Mouse (Mus musculus) urinary bladder, adult 2 months (tissue): ENCODE measurements at regions not wholly inside any gene's neighbourhood (a gene's known extent, or its start where the extent isn't known, plus 50 kb on each side); places are given as distances from the start of the nearest gene placed in this dataset.
"Not testable (repeated sequence)": the region's sequence is repeated elsewhere in the genome, so short reads cannot be mapped to it uniquely, and the experiment has no call there.

Experiments
- DNase-seq: peaks from one replicate; pipeline ENCODE4 v3.0.0; 2022; ENCODE audit warnings: low spot score

DNA sequence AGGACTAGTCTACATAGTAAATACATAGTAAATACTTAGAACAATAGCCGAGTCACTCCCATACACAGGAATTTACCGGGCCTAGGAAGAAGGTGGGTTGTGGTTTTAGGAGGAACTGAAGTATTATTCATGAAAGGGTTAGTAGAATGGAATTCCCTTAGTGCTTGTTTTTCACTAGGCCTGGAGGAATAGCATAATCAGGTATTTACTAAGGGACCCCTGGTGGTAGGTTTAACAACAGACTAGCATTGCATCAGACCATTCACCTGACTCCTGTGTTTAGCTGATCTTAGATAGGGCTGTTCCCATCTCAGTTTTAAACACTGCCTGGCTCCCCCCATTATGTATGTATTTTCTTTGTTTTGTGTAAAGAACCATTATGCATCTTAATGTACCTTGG, 339.0 kb downstream of the Dync2h1 start:
- DNase-seq: not testable (repeated sequence)

DNA sequence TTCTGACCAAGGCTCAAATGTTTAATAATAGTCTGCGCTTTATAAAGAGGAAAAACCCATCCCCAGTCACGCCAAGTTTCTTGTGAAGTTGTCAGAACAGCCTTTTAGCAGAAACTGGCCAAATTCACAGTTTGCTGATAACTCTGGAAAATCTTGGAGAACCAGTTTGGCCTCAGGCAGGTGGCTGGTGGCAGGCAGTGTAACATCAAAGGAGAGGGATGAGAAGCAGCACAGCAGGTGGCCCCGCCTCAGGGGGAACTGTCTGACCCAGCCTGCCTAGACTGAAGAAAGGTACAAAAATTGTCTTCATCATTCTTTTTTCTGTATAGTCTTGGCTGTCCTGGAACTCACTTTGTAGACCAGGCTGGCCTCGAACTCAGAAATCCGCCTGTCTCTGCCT, 349.3 kb downstream of the Dync2h1 start:
- not testable (repeated sequence) for DNase-seq

DNA sequence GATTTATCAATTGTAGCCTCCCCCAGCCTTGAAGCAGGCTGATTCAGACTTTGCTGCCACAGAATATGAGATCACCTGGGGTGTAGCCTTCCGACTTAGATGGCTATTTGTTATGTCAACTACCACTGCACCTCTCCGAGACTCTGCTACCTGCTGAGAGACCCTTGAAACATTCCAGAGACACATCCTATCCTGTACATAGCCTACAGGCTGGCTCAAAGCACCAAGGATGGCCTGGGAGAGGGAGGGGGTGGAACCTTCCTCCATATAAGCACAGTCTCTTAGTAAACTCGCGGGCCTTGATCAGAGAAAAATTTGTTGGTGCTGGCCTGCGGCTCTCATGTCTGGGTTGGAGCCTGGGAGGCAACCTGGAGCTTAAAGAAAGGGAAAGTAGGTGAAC, 349.8 kb downstream of the Dync2h1 start:
- no peak for DNase-seq

DNA sequence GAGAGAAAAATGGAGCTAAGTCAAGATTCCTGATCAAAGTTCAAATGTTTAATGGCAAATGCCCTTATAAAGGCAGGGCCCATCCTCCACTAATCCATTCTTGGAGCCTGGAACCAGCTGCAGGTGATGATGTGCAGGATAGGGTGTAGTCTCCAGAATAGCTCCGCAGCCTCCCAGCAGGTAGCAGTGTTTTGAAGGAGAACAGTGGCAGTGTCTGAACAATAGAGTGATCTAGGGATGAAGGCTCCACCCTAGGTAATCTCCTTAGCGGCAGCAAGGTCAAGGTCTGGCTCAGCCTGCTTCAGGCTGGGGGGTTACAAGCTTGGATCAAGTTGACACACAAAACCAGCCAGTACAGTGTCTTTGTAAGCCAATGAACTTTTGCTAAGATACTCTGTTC, 351.4 kb downstream of the Dync2h1 start:
- DNase-seq: no peak

DNA sequence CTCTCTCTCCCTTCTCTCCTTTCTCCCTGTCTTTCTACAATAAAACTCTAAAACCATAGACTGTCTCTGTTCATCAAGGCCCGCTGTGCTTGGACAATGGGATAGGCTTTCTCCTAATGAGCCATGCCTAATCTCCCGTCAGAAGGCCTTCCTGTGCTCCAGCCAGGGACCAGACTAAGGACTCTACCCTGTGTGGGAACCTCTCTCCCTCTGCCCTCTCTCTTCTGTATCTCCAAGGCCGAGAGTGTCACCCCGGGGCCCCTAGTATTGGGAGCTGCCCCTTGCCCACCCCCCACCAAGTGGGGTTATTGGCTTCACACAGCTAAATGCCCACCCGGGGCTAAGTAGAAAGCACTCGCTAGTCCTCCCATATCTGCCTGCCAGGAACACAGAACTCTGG, 352.6 kb downstream of the Dync2h1 start:
- not testable (repeated sequence) for DNase-seq

DNA sequence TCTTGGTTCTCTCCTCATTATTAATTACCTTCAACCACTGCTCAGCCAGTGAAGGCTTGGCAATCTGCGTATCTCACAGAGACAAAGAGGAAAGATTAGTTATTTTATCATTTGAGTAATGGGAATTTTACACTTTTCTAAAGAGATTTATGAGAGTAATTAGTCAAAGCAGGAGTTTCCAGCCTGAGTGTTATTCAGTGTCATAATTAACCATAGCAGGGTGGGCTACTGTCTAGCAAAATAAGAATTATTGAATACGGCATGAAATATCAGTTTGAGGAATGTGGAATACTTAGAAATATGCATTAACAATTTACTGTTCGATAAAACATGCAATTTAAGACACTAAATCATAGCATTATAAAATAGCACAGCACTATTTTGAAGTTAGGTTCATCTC, 357.7 kb downstream of the Dync2h1 start:
- DNase-seq: no peak

DNA sequence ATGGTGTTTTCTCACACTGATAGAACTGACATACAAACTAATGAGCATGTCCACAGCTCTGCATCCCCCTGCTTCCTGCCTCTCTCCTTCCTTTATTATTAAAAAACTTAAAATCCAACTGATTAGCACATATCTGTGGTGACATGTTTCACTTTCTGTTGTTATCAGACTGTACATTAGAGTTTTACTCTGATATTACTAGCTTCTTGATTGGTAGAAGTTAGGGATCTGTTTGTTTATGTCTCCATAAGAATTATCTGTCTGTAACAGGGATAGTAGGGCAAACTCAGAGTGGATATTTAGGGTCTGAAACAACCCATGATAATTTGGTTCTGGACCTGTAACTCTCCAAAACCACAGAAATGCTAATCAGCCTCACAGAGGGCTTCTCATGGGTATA, 358.6 kb downstream of the Dync2h1 start:
- DNase-seq: no peak

DNA sequence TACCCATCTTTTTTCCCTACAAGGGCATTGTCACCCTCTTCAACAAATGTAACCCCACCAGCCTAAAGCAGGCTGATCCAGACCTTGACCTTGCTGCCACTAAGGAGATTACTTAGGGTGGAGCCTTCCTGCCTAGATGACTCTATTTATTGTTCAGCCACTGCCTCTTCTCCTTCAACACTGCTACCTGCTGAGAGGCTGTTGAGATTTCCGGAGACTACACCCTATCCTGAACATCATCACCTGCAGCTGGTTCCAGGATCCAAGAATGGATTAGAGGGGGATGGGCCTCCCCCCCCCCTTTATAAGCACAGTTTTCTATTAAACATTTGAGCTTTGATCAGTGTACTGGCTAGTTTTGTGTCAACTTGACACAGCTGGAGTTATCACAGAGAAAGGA, 360.3 kb downstream of the Dync2h1 start:
- DNase-seq: not testable (repeated sequence)

DNA sequence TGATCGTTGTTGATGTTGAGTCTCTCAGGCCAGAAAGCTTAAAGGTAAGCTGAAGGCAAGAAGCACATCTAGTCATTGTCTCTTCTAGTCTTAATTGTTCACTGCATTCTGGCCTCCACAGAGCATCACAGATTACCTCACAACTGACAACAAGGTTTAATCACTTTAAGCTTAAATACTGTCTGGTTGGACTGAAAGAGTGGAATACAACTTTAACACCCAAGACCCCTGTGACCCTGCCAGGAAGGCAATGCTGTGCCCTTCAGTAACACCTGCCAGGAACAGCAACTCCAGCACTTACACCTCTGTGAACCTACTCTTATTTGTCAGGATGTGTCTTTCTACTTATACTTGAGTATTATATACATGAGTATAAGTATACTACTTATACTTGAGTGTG, 360.7 kb downstream of the Dync2h1 start:
- no peak for DNase-seq

DNA sequence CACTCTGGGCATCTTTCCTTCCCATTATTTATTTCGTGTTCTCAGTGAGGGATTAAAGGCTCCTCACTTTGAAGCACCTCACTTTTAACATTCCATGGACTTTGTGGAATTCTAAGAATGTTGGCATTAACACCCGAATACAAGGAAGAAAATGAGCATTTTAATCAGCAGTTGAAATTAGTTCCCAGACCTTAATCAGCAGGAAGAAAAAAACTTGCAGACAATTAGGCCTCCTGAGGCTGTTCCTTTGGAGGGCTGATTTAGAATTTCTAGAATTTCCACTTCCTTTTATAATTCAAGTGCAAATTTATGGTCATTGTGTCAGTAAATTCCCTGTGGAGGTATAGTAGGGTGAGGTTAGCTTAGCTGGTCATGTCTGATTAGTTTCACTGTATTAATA, 407.6 kb downstream of the Dync2h1 start:
- DNase-seq: no peak

DNA sequence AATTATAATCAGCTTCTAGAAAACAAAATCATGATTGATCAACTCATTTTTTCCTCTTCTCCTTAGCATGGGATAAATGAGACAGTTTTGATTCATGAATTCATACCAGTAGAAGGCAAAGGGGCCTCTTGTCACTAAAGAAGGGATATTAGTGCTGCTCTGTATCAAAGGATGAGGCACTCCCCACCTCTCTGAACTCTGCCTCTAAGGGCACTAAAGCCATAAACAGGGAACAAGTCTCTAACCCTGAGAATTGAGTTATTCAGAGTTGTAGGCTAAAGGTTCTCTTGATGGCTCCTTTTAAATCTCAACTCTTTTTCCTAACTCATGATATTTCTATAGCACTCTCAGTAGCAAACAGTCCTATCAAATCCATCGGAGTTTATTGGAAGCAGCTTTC, 442.8 kb downstream of the Dync2h1 start:
- no peak for DNase-seq

DNA sequence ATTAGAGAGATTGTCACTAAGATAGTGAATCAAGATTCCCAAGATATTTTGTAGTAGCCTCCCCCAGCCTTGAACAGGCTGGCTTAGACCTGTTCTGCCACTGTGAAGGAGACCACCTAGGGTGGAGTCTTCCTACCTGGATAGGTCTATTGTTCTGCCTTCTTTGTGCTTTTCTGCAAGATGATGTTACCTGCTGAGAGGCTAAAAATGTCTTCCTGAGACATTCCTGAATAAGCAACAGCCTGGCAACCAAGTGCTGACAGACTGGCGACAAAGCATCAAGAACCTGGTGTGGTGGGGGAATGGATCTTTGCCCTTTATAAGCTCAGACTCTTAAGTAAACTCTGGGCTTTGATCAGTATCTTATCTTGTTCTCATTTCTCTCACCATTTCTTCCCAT, 447.8 kb downstream of the Dync2h1 start:
- no peak for DNase-seq

DNA sequence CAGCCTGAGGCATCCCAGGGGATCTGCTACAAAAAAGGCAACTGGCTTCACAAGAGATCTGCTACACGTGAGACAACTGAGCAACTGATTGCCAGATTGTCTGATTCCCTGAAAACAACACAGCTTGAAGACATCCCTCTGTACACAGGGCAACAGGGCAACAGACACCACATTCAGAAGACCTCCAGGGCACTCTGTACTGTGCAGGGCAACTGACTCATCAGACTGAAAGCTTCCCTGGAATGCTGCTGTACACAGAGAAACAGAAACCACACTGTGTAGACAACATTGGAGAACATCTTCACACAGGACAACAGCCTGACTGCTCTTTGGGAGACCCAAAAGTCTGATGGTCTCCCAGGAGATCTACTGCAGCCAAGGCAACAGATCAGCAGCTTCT, 456.8 kb upstream of the Ddi1 start:
- no peak for DNase-seq

DNA sequence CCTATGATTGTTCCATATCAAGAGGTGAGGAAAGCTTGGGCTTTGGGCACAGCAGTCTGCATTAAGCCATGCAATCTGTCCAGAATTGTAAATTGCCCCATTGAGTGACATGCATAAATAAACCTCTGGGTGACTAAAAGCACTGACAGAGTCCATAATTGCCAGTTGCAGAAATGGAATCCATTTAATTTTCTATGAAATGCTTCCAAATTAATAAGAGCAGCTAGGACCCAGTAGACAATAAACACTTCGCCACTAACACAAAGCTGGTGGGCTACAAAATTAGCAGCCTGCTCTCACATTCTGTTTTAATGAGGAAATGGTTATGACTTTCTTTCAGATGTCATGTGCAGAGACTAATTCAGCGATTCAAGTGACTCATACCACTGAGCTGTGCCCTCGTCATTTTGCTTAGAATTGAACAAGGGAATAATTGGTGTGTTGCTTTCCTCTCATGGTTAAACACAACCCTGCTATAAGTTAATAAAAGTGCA, 407.6 kb upstream of the Ddi1 start:
- DNase-seq: no peak

DNA sequence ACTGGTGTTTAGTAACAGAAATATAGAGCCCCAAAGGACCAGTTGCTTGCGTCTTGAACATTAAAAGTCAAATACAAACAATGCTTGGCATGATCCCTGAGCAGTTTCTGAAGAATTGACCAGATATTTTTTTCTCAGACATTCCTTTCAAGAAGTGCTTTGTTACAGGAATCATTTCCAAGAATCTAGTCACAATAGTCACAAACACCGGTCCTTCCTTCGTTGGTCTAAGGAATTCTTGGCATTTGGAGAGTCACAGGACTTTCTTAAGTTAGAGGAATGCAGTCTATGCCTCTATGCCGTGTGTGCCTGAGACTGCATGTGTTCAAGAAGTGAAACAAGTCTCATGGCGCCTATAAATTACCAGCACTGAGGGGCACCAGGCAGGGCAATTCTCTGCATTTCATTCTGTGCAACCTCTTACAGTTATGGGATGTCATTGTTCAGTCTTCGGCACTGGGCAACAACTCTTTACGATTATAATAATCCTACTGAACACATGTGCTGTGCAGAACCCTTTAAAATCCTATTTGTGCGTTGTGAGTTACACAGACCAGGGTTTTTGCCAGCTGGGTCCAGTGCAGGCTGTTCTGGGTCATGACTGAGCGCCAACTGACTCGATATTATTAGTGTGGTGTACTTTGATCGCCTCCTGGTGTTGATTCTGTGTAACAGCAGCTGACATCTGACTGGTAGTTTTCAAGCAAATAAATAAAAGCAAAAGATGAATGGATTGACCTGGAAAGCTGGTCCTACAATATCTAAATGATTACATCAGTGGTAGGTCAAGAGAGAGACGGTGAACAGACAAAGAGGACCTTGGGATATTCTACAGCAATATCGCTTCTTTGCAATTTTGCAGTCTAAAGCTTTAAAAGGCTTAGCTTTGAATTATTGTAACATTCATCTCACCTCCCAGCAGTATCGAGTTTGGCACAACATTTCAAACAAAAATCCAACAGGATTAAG, 398.6 kb upstream of the Ddi1 start:
- peak; percentile 44 for DNase-seq

DNA sequence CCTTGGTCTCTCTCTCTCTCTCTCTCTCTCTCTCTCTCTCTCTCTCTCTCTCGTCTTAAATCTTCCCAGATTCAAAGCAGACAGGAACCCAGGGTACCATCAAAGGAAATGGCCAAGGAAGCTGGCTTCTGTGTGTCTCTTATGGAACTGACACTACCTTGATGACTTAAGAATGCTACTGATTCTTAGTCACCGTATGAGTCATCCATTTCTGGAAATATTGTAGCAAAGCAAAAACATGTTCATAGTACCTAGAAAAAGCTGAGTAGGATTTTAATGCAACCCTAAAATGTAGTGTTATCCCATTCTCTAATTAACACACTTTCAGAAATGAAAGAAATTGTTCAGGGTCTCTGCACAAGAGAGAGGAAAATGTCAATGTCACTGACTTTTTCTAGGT, 396.0 kb upstream of the Ddi1 start:
- DNase-seq: no peak

DNA sequence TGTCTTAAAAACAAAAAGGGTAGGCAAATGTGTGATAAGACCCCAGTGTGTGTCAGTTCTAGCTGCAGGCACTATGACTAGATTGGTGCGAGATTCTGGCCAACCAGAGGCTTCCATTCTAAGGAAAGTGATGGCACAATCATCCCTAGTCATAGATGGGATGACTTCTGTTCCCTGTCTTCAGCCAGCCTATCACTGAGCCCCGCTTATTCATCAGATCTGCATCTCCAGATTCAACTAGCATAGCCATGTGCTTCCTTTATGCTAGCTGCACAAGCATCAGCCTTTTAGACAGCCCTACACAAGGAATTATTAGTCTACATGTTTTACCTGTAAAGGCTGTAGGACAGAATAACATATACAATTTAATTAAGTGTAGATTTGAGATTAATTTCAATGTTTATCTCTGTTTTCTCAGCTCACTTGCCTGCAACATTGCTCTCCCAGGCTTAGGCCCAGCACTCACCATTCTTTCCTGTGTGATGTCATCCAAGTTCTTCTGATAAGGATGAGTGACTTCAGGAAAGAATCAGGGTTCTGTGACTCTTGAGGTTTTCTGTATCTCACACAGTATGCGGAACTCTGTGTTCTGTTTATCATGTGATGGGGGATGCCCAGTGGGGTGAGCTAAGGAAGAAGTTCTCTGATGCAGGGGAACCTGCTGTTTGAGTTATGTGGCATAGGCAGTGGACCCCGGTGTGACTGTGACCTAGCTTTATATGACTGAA, 382.8 kb upstream of the Ddi1 start:
- DNase-seq: no peak

DNA sequence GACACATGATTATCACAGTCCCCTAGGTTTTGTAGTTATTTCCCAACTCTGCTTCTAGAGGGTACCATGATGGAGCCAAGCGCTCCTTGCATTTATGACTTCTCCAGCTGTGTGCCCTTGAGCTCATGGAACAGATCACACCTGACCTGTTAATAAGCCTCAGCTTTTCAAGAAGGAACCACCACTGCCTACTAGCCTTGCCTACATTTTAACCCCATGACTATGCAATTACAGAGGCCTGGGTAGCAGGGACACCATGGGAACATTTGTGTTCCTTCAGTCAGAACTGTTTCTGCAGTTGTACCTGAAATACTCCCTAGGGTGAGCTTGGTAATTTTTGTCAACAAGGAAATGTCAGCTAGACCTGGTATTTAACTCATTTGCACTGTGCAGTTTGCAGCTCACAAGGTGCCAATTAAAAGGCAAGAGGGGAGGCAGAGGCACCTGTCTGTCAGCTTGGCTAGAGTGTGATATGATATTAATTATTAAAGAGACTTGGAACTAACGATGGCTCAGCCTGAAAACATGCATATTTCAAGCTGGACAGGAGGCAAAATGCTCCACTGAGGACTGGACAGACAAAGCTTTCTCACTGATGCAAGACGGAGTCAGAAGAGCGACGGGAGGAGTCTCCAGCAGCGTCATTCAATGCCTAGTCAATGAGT, 382.1 kb upstream of the Ddi1 start:
- DNase-seq: no peak

DNA sequence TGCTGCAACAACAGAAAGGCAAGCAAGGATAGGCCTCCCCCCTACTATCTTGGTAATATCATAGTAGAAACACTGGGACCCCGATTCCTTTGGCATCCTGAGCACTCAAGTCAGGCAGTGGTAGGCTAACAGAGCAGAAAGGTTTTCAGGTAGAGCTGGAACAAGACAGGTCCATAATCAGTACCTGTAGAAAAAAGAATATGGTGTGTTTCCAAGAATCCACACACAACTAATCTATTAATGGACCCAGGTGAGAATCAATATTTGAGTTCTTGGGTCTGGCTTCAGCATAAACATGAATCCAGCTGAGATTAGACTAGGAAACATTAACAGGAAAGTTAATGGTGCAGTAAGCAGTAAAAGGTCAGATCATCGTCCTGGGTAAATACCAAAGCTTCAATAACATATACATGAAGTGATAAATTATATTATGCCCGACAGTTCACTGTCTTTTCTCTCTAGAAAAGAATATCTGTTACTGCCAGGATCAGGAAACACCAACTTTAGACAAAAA, 376.2 kb upstream of the Ddi1 start:
- DNase-seq: no peak

DNA sequence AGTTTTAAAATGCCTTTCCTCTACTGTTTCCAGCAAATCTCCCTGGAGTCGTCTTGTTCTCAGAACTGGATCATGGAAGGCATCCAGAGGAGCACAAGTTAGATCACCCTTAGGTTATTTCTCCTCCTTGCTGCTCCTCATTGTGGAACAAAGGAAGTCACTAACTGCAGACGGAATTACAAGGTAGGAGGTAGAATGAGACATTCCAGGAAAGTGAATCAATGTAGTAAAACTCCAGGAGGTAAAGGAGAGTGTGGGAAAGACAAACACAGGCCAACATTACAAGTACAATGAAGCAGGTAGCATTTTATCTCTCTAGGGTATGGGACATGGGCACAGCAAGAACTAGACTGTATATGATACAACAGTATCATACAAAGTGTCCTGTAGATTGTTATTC, 375.7 kb upstream of the Ddi1 start:
- no peak for DNase-seq

DNA sequence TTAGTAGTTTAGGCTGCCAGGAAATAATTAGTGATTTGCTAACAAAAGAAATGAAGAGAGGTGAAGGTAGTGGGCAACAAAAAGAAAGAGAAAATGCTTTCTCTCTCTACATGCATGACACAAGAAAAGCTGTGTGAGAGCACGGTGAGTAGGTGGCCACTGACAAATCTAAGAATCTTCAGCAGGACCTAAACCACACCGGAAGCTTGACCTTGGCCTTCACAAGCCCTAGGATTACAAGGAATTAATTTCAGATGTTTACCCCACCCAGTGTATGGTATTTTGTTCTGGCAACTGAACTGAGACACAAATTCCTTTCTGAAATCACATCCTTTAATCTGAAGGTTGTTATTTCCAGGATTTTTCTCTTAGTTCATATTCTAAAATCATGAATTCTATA, 347.5 kb upstream of the Ddi1 start:
- no peak for DNase-seq

DNA sequence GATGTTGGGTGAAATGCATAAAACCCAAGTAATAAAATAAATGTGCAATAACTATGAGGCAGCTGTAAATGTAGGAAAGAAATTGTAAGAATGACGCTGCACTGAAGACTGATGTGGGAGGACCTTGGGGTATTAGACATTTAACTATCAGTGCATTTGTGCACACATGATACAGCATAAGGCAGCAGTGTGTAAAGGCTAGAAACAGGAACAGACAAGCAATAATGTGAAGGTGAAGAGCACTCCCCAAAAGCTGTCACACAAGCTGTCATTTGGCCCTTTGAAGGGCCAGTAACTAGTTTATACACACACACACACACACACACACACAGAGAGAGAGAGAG, 339.6 kb upstream of the Ddi1 start:
- no peak for DNase-seq
